Mouse (Mus musculus) large intestine, adult 2 months (tissue): ENCODE measurements around the gene Dppa5a. TPM values are rescaled to one million over a fixed set of nuclear protein-coding genes. Genes with fewer than 3 reads are reported as not detected.
"Not testable (repeated sequence)": the region's sequence is repeated elsewhere in the genome, so short reads cannot be mapped to it uniquely, and the experiment has no call there.

Experiments used
- DNase-seq: peaks from one replicate; pipeline ENCODE4 v3.0.0-alpha.2; 2012; ENCODE audit warnings: low read depth, low spot score
- WGBS: fragments of 180-500 bp; shearing (Covaris S2); methylation state at CpG from one replicate; pipeline ENCODE4 v1.1.7; 2018; 5-methylcytosine and 5-hydroxymethylcytosine counted together
- polyA plus RNA-seq: library from polyadenylated mRNA; depleted of rRNA; stranded (reverse); fragments of >200 nt; gene quantifications from 2 replicates; pipeline ENCODE4 v1.2.3, GENCODE M21; 2012; rRNA removed

Gene Dppa5a
- not detected in 2 replicates for polyA plus RNA-seq

DNA sequence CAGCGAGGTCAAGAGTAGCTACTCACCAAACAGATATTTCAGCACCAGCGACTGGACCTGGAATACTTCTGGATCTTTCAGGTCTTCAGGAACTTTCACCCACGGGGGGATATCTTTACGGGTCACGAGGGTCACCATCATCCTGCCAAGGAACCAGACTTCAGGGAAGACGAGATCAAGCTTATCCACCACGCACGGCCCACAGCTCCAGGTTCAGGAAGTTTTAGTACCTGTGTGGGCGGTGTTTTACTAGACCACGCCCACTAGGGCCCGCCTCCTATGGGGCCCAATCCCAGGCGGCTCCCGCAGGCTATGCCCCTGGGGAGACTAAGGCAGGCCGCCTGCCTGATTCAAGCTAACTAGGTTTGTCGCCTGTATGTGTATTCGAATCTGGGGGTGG, at the start of gene Dppa5a:
TSS of gene Dppa5a (minus strand) at position 219 of the 400 bp plus-strand sequence.
- WGBS = 90% methylated on average over 16 of the region's 16 CpGs
- not testable (repeated sequence) for DNase-seq

DNA sequence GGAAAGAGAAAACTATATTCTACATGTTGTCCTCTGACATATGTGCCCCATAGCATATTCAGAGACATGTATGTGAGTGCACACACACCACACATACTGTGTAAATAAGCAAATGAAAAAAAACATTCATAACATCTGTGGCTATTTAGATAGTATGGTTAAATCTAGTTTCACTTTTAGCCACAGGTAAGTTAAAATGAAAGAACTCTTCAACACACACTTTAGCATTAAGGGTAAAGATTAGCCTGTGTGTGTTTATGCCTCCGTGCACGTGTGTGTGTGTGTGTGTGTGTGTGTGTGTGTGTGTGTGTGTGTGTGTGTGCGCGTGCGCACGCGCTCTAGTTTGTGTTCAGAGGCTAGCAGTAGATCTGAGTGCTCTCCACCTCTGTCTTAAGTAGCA, 33.6 kb upstream of the Dppa5a start:
- no peak for DNase-seq
- WGBS = 74% methylated on average over 7 of the region's 7 CpGs

DNA sequence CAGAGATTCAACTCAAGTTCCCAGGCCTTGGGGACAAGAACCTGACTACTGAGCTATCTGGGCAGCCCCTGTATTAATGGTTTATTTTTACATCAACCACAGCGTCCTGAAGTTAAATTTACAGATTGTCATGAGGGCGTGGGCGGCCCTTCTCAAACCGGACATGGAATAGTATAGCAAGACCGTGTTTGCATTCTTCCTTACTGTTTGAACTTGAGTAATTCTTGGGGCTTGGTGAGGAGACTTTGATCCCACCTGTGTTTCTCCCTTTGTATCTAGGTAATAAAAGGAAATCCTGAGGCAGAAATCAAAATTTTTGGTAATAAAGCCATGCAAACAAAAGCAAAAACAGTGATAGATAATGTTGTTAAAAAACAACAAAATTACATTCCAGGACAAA, 32.6 kb upstream of the Dppa5a start:
- peak; percentile 40 for DNase-seq
- 29% methylated on average over 5 of the region's 5 CpGs for WGBS

- WGBS = 57% methylated on average over 9 of the region's 9 CpGs
- DNase-seq = no peak
These were observed 28.5 kb upstream of the Dppa5a start for GRCm38 (mm10) chr9:78396517-78396916.

GRCm38 (mm10) chr9:78395630-78396351, 27.8 kb upstream of the Dppa5a start, which contains the start of gene Ddx43:
Gene Ddx43, plus strand, starts transcription at chr9:78395777.
- 2% methylated on average over 92 of the region's 93 CpGs for WGBS

DNA sequence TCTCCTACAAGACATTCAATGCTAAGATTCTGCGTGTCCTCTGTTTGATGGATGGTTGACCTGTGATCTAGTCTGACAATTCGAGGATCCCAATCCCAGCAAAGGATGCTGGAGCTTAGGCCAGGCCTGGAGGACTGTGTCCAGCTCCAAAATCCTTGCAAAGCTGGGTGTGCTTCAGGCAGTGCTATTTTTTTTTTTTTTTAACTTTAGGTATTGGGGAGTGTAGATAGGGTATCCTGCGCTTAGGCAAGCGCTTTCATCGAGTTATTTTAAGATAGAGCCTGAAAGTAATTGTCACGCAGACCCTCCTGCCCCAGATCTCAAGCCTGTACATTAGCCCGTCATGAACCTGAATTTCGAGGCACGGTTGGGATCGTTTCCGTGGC, 27.3 kb upstream of the Dppa5a start:
- 33% methylated on average over 11 of the region's 11 CpGs for WGBS
- DNase-seq = no peak

More at GRCm38 (mm10) chr9:78395630-78396351, 27.8 kb upstream of the Dppa5a start, which contains the start of gene Ddx43:
- no peak for DNase-seq

- DNase-seq = no peak
- WGBS = 72% methylated on average over 7 of the region's 7 CpGs
These were observed 26.6 kb upstream of the Dppa5a start for GRCm38 (mm10) chr9:78394602-78395001.

GRCm38 (mm10) chr9:78393741-78394140, 25.8 kb upstream of the Dppa5a start:
- 82% methylated on average over 10 of the region's 10 CpGs for WGBS
- no peak for DNase-seq

GRCm38 (mm10) chr9:78389981-78390380, 22.0 kb upstream of the Dppa5a start:
- 6% methylated on average over 5 of the region's 5 CpGs for WGBS
- DNase-seq = no peak

DNA sequence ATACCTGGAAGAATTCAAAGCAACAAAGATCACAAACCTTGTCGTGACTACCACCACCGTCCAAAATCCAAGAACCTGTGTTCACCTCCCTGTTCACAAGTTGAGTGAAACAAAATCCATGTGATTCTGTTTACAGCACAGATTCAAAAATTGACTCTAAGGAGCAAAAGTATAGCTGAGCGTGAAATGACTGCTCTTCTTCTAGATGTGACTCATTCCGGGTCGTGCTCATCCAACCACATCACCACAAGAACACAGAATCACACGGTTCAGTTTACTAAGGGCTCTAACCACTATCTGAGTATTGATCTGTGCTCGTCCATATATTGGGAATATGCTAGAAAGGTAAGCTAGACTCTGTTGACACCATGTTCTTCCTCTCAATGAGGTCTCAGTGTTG, 19.0 kb upstream of the Dppa5a start:
- WGBS = 89% methylated on average over 7 of the region's 7 CpGs
- no peak for DNase-seq

DNA sequence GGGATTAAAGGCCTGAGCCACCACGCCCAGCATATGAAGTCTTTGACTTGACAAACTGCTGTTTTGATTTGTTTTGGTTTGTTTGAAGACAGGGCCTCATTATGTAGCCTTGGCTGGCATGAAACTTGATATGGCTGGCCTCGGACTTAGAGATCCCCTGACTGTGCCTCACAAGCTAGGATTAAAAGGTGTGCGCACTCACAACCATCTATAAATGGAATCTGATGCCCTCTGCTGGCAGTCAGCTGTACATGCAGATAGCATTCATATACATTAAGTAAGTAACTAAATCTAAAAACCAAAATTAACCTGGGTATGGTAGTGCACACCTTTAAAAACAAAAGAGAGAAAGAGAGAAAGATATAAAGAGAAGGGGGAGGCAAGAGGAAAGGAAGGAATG, 17.9 kb upstream of the Dppa5a start:
- no peak for DNase-seq
- WGBS = 58% methylated on average over 3 of the region's 3 CpGs

DNA sequence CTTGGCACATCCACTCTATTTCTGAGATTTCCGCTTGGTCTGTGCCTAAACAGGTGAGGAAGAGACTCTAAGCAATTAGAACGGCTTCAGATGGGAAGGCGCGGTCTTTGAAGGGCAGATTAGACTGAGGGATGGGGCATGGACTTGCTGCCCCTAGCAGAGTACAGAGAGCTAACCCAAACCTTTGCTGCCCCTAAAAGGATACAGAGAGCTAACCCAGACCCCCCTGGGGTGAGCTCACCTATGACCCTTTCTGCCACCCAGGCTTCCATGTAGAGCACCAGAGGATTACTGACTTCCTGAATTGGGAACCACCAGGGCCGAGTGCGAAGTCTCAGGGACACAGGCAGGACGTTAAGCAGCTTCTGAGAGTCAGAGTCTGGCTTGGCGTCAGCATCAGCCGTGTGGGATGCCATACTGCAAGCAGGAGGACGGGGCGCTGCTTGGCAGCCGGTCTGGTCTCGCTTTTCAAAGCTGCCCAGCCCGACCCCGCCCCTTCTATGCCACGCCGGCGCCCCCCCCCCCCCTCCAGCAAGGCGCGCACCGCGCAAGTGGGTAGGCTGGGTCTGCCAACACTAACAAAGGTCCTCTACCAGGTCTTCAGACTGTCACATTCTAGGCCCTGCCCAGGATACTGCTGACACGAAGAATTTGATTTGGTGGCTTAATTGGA, 10.3 kb upstream of the Dppa5a start, which contains the start of gene Ooep:
TSS of gene Ooep (minus strand) at position 613 of the 673 bp plus-strand sequence.
- no peak for DNase-seq
- whole genome bisulfite sequencing = 13% methylated on average over 23 of the region's 23 CpGs

DNA sequence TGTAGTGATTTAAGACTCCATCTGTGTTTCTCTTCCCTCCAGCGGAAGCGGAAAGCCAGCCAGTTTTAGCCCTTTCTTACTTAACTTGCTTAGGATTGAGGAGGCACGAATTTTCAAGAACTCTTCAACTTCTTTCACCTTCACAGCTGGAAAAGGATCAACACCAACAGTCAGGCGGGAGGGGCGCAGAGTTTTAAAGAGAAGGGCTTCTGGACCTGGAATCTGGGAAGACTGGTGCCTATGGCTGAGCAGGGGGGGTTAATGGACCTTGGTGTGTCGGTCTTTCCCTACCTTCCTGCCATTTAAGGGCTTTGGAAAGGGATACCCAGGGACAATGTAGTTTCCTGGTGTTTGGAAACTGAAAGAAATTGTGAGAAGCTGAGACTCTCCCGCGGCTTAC, 9.6 kb upstream of the Dppa5a start:
- no peak for DNase-seq
- WGBS = 63% methylated on average over 8 of the region's 8 CpGs

GRCm38 (mm10) chr9:78375486-78375885, 7.5 kb upstream of the Dppa5a start:
- WGBS = 81% methylated on average over 4 of the region's 4 CpGs
- no peak for DNase-seq

GRCm38 (mm10) chr9:78374885-78375389, 7.0 kb upstream of the Dppa5a start:
- DNase-seq = no peak
- 65% methylated on average over 1 of the region's 1 CpGs for WGBS

- DNase-seq = no peak
- 57% methylated on average over 5 of the region's 5 CpGs for WGBS
These were observed 6.4 kb upstream of the Dppa5a start for GRCm38 (mm10) chr9:78374397-78374796.

- no peak for DNase-seq
- 77% methylated on average over 10 of the region's 10 CpGs for WGBS
These were observed 5.0 kb upstream of the Dppa5a start for GRCm38 (mm10) chr9:78372827-78373504.

DNA sequence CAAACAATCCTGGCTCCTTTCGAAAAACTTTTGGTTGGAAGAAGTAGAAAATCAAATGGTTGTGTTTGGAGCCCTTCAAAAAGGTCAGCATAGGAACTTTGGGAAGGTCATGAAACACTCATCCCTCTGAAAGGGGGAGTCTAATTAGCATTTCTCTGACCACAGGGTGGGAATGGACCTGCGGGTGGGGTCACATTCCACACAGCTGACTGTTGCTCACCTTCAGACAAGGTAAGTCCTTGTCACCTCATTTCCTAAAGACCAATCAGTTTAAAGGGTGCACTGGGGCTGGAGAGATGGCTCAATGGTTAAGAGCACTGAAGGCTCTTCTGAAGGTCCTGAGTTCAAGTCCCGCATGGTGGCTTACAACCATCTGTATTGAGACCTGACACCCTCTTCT, 3.5 kb upstream of the Dppa5a start:
- WGBS = 90% methylated on average over 3 of the region's 3 CpGs
- DNase-seq = no peak

GRCm38 (mm10) chr9:78369786-78370185, 1.8 kb upstream of the Dppa5a start:
- no peak for DNase-seq
- WGBS = 82% methylated on average over 7 of the region's 7 CpGs

- no peak for DNase-seq
- WGBS = 99% methylated on average over 2 of the region's 2 CpGs
These were observed 1.4 kb upstream of the Dppa5a start for GRCm38 (mm10) chr9:78369349-78369748.
